Mouse (Mus musculus) MEL (cell line): ENCODE measurements around the gene Hps4.

Experiments used
- CHD2 ChIP-seq: IDR thresholded peaks from 2 replicates; pipeline ENCODE4 v1.6.1; 2011; ENCODE audit warnings: low read length, improper control_type of control experiment
- CTCF ChIP-seq, 3 experiments: IDR thresholded peaks in 2 of 3; conservative IDR thresholded peaks in 1 of 3; 2 replicates each; pipeline ENCODE4 v1.5.1; 2011 to 2012; ENCODE audit warnings: low read length in 3 of 3, low read depth in 2 of 3, mild to moderate bottlenecking in 2 of 3, improper control_type of control experiment in 1 of 3, inconsistent platforms in 1 of 3, mixed read lengths in 1 of 3, moderate library complexity in 1 of 3; ENCODE audit not compliant: control insufficient read depth in 1 of 3, insufficient read depth in 1 of 3, poor library complexity in 1 of 3, severe bottlenecking in 1 of 3
- EP300 ChIP-seq, 2 experiments: IDR thresholded peaks; 2 replicates each; pipeline ENCODE4 v1.6.1; 2011; ENCODE audit warnings: improper control_type of control experiment in 2 of 2, low read length in 2 of 2, low read depth in 1 of 2, mild to moderate bottlenecking in 1 of 2
- ETS1 ChIP-seq: IDR thresholded peaks from 2 replicates; pipeline ENCODE4 v1.6.1; 2012; ENCODE audit warnings: low read depth, mild to moderate bottlenecking, inconsistent platforms, low read length, improper control_type of control experiment, moderate library complexity
- GABPA ChIP-seq: IDR thresholded peaks from 2 replicates; pipeline ENCODE4 v1.6.1; 2012; ENCODE audit warnings: low read depth, mild to moderate bottlenecking, inconsistent platforms, low read length, improper control_type of control experiment, moderate library complexity
- JUND ChIP-seq: IDR thresholded peaks from 2 replicates; pipeline ENCODE4 v1.6.1; 2011; ENCODE audit warnings: low read depth, mild to moderate bottlenecking, improper control_type of control experiment, low read length
- MXI1 ChIP-seq: IDR thresholded peaks from 2 replicates; pipeline ENCODE4 v1.6.1; 2011; ENCODE audit warnings: mild to moderate bottlenecking, low read depth, low read length, improper control_type of control experiment
- MYB ChIP-seq: IDR thresholded peaks from 2 replicates; pipeline ENCODE4 v1.6.1; 2011; ENCODE audit warnings: mild to moderate bottlenecking, low read depth, low read length, improper control_type of control experiment
- MYC ChIP-seq: IDR thresholded peaks from 2 replicates; pipeline ENCODE4 v1.6.1; 2011; ENCODE audit warnings: low read depth, mild to moderate bottlenecking, low read length, improper control_type of control experiment, moderate library complexity
- POLR2A ChIP-seq, 2 experiments: IDR thresholded peaks; 2 replicates each; pipeline ENCODE4 v1.6.1; 2011 to 2012; ENCODE audit warnings: low read length in 2 of 2, mild to moderate bottlenecking in 2 of 2, control low read depth in 1 of 2, improper control_type of control experiment in 1 of 2, low read depth in 1 of 2, moderate library complexity in 1 of 2; ENCODE audit not compliant: control insufficient read depth in 1 of 2, insufficient read depth in 1 of 2, poor library complexity in 1 of 2
- RAD21 ChIP-seq: IDR thresholded peaks from 2 replicates; pipeline ENCODE4 v1.6.1; 2011; ENCODE audit warnings: mild to moderate bottlenecking, low read depth, low read length, improper control_type of control experiment
- TAL1 ChIP-seq: IDR thresholded peaks from 2 replicates; pipeline ENCODE4 v1.6.1; 2012; ENCODE audit warnings: mild to moderate bottlenecking, inconsistent platforms, low read length, moderate library complexity, mixed read lengths
- TBP ChIP-seq: IDR thresholded peaks from 2 replicates; pipeline ENCODE4 v1.8.0; 2011; ENCODE audit warnings: low read depth, low read length, improper control_type of control experiment

GRCm38 (mm10) chr5:112324637-112325545, 18.0 kb upstream of the Hps4 start:
- TF ChIP-seq EP300 (IDR thresholded peaks at IDR 0.05; ENCODE audit: low read depth in 1 of 2, low read length in 2 of 2) (peak; percentile 39 to 58; a peak in 2 of 4 replicates), TBP (peak; percentile 51; the same call in 1 of the 2 replicates), POLR2A (IDR thresholded peaks at IDR 0.05; ENCODE audit: control insufficient read depth in 1 of 2, insufficient read depth in 1 of 2, low read depth in 1 of 2, low read length in 2 of 2, poor library complexity in 1 of 2) (peak; percentile 33 to 70; a peak in 3 of 4 replicates), MYB (no peak), MXI1 (peak; percentile 92), CTCF (IDR thresholded peaks at IDR 0.05 in 2 of 3, conservative IDR thresholded peaks at IDR 0.05 in 1 of 3; ENCODE audit: control insufficient read depth in 1 of 3, insufficient read depth in 1 of 3, low read depth in 2 of 3, low read length in 3 of 3, poor library complexity in 1 of 3, severe bottlenecking in 1 of 3) (no peak), TAL1 (no peak), GABPA (no peak), JUND (peak; percentile 91), MYC (peak; percentile 99), RAD21 (no peak), CHD2 (no peak), ETS1 (peak; percentile 84)
